Mouse (Mus musculus): ENCODE data around the gene Gm11115. TPM values are rescaled to one million over a fixed set of nuclear protein-coding genes. Genes with fewer than 3 reads are reported as not detected.

Gm11115 gene
- polyA plus RNA-seq (2015; fragmentation: Nextera tagmentation; extraction: Ambion mirVana): not detected in 2 replicates

GRCm38 (mm10) chr5:88153999-88154398, at the start of gene Gm11115:
Gene Gm11115, minus strand, starts transcription at chr5:88154099.
- Histone ChIP-seq H3K4me3 (ENCODE audit: low read length) (no peak within 1 kb of the TSS), H3K9ac (replicated peaks; ENCODE audit: low read length) (no peak within 1 kb of the TSS), H3K9me3 (ENCODE audit: low read length) (no peaks in the 10 kb centered on the region), H3K27ac (ENCODE audit: low read length) (no peak within 1 kb of the TSS), H3K4me1 (ENCODE audit: insufficient read depth, low read length) (no peaks in the 10 kb centered on the region), H3K36me3 (ENCODE audit: insufficient read depth, low read length) (no peaks in the 10 kb centered on the region), H3K4me2 (replicated peaks; ENCODE audit: low read depth, low read length) (no peak within 1 kb of the TSS), H3K27me3 (ENCODE audit: insufficient read depth, low read length) (no peaks in the 10 kb centered on the region)
- no peak for ATAC-seq (ENCODE audit: low FRiP score, low TSS enrichment)

- no peaks in the 10 kb centered on the region for H3K4me1 ChIP-seq (ENCODE audit: insufficient read depth, low read length)
- no peaks in the 10 kb centered on the region for H3K9me3 ChIP-seq (ENCODE audit: low read length)
- H3K4me2 ChIP-seq (replicated peaks; ENCODE audit: low read depth, low read length): no peak within 1 kb of the TSS
- no peak within 1 kb of the TSS for H3K27ac ChIP-seq (ENCODE audit: low read length)
- no peak within 1 kb of the TSS for H3K4me3 ChIP-seq (ENCODE audit: low read length)
- no peak for ATAC-seq (ENCODE audit: low FRiP score, low TSS enrichment)
- no peak within 1 kb of the TSS for H3K9ac ChIP-seq (replicated peaks; ENCODE audit: low read length)
- H3K27me3 ChIP-seq (ENCODE audit: insufficient read depth, low read length): no peaks in the 10 kb centered on the region
- H3K36me3 ChIP-seq (ENCODE audit: insufficient read depth, low read length): no peaks in the 10 kb centered on the region
- 70% methylated on average over 1 of the region's 1 CpGs for WGBS
Measured at GRCm38 (mm10) chr5:88111430-88111829, 42.5 kb downstream of the Gm11115 start, which contains the start of gene Gm11116. Gene Gm11116, minus strand, starts transcription at chr5:88111530.

Other genes starting within 250 kb of the Gm11115 start
- gene Csn3, start 228.5 kb downstream of the Gm11115 start, polyA plus RNA-seq (2015; fragmentation: Nextera tagmentation; extraction: Ambion mirVana): 0.16 and 0.36 TPM in 2 replicates
- gene 2310003L06Rik, start 184.6 kb downstream of the Gm11115 start, polyA plus RNA-seq (2015; fragmentation: Nextera tagmentation; extraction: Ambion mirVana): not detected in 2 replicates
- not detected in 2 replicates for gene Gm28434, start 184.6 kb downstream of the Gm11115 start, polyA plus RNA-seq (2015; fragmentation: Nextera tagmentation; extraction: Ambion mirVana)
- gene Cabs1, start 174.7 kb downstream of the Gm11115 start, polyA plus RNA-seq (2015; fragmentation: Nextera tagmentation; extraction: Ambion mirVana): not detected in 2 replicates
- gene Smr3a, start 151.6 kb downstream of the Gm11115 start, polyA plus RNA-seq (2015; fragmentation: Nextera tagmentation; extraction: Ambion mirVana): not detected in 2 replicates
- not detected in 2 replicates for gene Smr2, start 67.5 kb downstream of the Gm11115 start, polyA plus RNA-seq (2015; fragmentation: Nextera tagmentation; extraction: Ambion mirVana)
- gene Gm11116, start 42.6 kb downstream of the Gm11115 start, polyA plus RNA-seq (2015; fragmentation: Nextera tagmentation; extraction: Ambion mirVana): not detected in 2 replicates
- not detected in 2 replicates for gene Gm7714, start 114.8 kb upstream of the Gm11115 start, polyA plus RNA-seq (2015; fragmentation: Nextera tagmentation; extraction: Ambion mirVana)
- not detected in 2 replicates for gene Prol1, start 163.2 kb upstream of the Gm11115 start, polyA plus RNA-seq (2015; fragmentation: Nextera tagmentation; extraction: Ambion mirVana)
- not detected in 2 replicates for gene Amtn, start 222.0 kb upstream of the Gm11115 start, polyA plus RNA-seq (2015; fragmentation: Nextera tagmentation; extraction: Ambion mirVana)

Data from kidney, embryonic 16.5 days (tissue).